ENCODE assay signal across 13 mouse cellular contexts in the genomic region with DNA sequence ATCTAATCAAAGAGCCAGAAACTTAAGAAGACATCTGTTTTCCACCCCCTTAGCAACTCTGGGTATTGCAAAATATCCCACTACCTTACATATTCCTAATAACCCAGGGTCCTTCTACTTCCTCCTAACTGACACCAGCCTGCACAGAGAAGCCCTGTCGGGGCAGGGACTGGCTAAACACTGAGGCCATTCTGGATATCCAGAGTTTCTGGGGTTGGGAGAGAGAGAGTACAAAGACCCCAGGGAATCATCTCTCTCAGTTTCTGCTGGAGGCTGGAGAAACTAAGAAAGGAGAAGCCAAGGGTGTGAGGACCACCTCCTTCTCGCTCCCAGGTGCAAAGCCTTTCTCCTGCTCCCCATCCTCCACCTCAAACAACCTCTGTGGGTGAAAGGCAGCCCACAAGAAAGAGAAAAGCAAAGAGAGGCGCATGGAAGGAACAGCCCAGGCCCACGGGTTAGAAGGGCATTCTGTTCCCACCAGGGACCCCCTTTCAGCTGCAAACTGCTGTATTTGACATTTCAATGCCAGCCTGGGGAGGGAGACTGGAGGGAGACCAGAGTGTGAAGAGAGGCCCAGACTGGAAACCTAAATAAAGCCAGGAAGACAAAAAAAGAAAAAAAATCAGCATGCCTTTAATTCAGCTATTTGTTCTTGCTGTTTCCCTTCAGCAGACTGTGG.
DNase-seq lines count a peak whose midpoint lies in the region; ATAC-seq and TF ChIP-seq lines count a peak whose summit lies in the region.
"Had no signal": no experiment of that assay in that cellular context is flagged by ENCODE, and none has a peak within 500 bp of the region (broad histone marks: within the 10 kb centered on the region; RNA-seq: fewer than 3 reads in every experiment).

No protein-coding gene starts in this region.

- no peaks in the 10 kb centered on the region for H3K36me3 ChIP-seq in forebrain, embryonic 10.5 days (replicated peaks)
- H3K36me3 ChIP-seq in hindbrain, postnatal 0 days (ENCODE audit: insufficient read depth, low read length) = no peaks in the 10 kb centered on the region
- H3K36me3 ChIP-seq in neural tube, embryonic 15.5 days = no peaks in the 10 kb centered on the region
- H3K36me3 ChIP-seq: heart, embryonic 13.5 days; liver, embryonic 15.5 days had no signal

- no peak overlapping the region for H3K4me2 ChIP-seq in hindbrain, postnatal 0 days (ENCODE audit: low read depth, low read length)
- no peak overlapping the region for H3K4me2 ChIP-seq in neural tube, embryonic 15.5 days
- H3K4me2 ChIP-seq: heart, embryonic 13.5 days; liver, embryonic 15.5 days had no signal

- WGBS in forebrain, embryonic 10.5 days = 2% methylated on average over 4 of the region's 4 CpGs
- WGBS in hindbrain, postnatal 0 days = 12% methylated on average over 4 of the region's 4 CpGs
- 18% methylated on average over 4 of the region's 4 CpGs for WGBS in neural tube, embryonic 15.5 days

- TF ChIP-seq CTCF in hindbrain, postnatal 0 days (IDR thresholded peaks at IDR 0.05; ENCODE audit: low read depth) = no peak

- H3K27ac ChIP-seq in forebrain, embryonic 10.5 days = peak overlapping the region; percentile 85
- peak overlapping the region; percentile 59 for H3K27ac ChIP-seq in hindbrain, postnatal 0 days
- peak overlapping the region; percentile 34 for H3K27ac ChIP-seq in neural tube, embryonic 15.5 days (replicated peaks)
- H3K27ac ChIP-seq: heart, embryonic 13.5 days; liver, embryonic 15.5 days had no signal

- H3K9ac ChIP-seq in hindbrain, postnatal 0 days (replicated peaks; ENCODE audit: low read length) = no peak overlapping the region
- H3K9ac ChIP-seq in neural tube, embryonic 15.5 days (replicated peaks) = no peak overlapping the region
- H3K9ac ChIP-seq: heart, embryonic 13.5 days; liver, embryonic 15.5 days had no signal

- ATAC-seq in hindbrain, postnatal 0 days = peak; percentile 84; the same call in 1 of the 2 replicates
- ATAC-seq in neural tube, embryonic 15.5 days (ENCODE audit: low FRiP score) = peak; percentile 85
- no peak for ATAC-seq in monocyte, adult 5-6 weeks (replicated peaks; ENCODE audit: insufficient number of reproducible peaks, low FRiP score, low TSS enrichment, poor library complexity, severe bottlenecking)

- H3K9me3 ChIP-seq in forebrain, embryonic 10.5 days = no peaks in the 10 kb centered on the region
- no peaks in the 10 kb centered on the region for H3K9me3 ChIP-seq in hindbrain, postnatal 0 days (ENCODE audit: low read length)
- H3K9me3 ChIP-seq in neural tube, embryonic 15.5 days (replicated peaks) = no peaks in the 10 kb centered on the region
- H3K9me3 ChIP-seq: heart, embryonic 13.5 days; liver, embryonic 15.5 days had no signal

- H3K4me1 ChIP-seq in forebrain, embryonic 10.5 days = peaks cover 52% of the 10 kb centered on the region
- H3K4me1 ChIP-seq in hindbrain, postnatal 0 days (ENCODE audit: insufficient read depth, low read length) = 0 out of 2 replicates have a peak, but pooled peaks cover 9% of the 10 kb centered on the region
- 0 out of 2 replicates have a peak, but pooled peaks cover 8% of the 10 kb centered on the region for H3K4me1 ChIP-seq in neural tube, embryonic 15.5 days
- H3K4me1 ChIP-seq: heart, embryonic 13.5 days; liver, embryonic 15.5 days had no signal

- H3K4me3 ChIP-seq in forebrain, embryonic 10.5 days = peak overlapping the region; percentile 8; the same call in 1 of the 2 replicates
- H3K4me3 ChIP-seq in hindbrain, postnatal 0 days (ENCODE audit: low read length) = no peak overlapping the region
- no peak overlapping the region for H3K4me3 ChIP-seq in neural tube, embryonic 15.5 days (replicated peaks)
- H3K4me3 ChIP-seq: erythroblast, embryonic 14.5 days; heart, embryonic 13.5 days; liver, embryonic 15.5 days had no signal

- no peaks in the 10 kb centered on the region for H3K27me3 ChIP-seq in forebrain, embryonic 10.5 days (ENCODE audit: poor library complexity, severe bottlenecking)
- H3K27me3 ChIP-seq in hindbrain, postnatal 0 days (ENCODE audit: insufficient read depth, low read length) = no peaks in the 10 kb centered on the region
- H3K27me3 ChIP-seq in neural tube, embryonic 15.5 days (replicated peaks) = no peaks in the 10 kb centered on the region
- H3K27me3 ChIP-seq: liver, embryonic 15.5 days had no signal

- DNase-seq in thymus, adult 18-20 months = peak; percentile 4
- DNase-seq in thymus, postnatal 10 days (ENCODE audit: low spot score in 2 of 2) = no peak
- DNase-seq in forebrain, embryonic 10.5 days (ENCODE audit: extremely low spot score, low spot score) = peak; percentile 62
- DNase-seq in hindbrain, postnatal 0 days (ENCODE audit: low spot score) = peak; percentile 67
- no peak for DNase-seq in kidney, postnatal 10 days
- DNase-seq in natural killer cell, adult 2 months (ENCODE audit: low spot score in 2 of 2) = no peak
- DNase-seq: kidney, adult 2 months; right cerebral cortex, postnatal 14 days had no signal

Comparison
In these comparisons a context has a peak if more than half of its experiments do, and no peak if none do; other contexts are left out.
1. DNase-seq: peak in thymus, adult 18-20 months (2 of 2), forebrain, embryonic 10.5 days (single experiment) and hindbrain, postnatal 0 days (single experiment); none in thymus, postnatal 10 days (0 of 2), kidney, postnatal 10 days (single experiment) and natural killer cell, adult 2 months (0 of 2).
2. H3K27ac ChIP-seq: peak in every context shown above with its lines; median percentile 85 in forebrain, embryonic 10.5 days; 59 in hindbrain, postnatal 0 days; 34 in neural tube, embryonic 15.5 days.